Mouse (Mus musculus): ENCODE measurements around the gene Irgc1. TPM values are rescaled to one million over a fixed set of nuclear protein-coding genes. Genes with fewer than 3 reads are reported as not detected.

The Irgc1 gene
- polyA plus RNA-seq, 1 experiment: not detected

DNA sequence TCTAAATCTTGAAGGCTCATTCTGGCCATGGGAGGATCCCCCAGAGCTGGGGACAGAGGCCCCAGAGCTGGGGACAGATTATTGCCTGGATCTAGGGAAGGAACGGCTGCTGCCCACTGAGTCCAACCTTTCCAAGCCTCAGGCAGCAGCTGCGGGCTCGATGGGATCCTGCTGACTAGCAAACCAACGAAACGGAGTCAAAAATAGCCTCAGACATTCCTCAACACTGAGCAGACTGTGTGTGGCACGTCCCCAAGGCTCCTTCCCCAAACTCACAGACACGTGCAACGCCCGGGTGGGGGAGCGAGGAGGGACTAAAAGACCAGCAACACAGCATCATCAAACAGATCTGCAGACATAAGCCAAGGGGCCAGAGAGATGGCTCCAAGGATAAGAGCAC, 14.1 kb downstream of the Irgc1 start:
- H3K9me3 ChIP-seq (replicated peaks; ENCODE audit: control insufficient read depth, insufficient read depth, low read length, poor library complexity, severe bottlenecking): no peaks in the 10 kb centered on the region
- no peak for TF ChIP-seq POLR2A (IDR thresholded peaks at IDR 0.05; ENCODE audit: insufficient read depth, low read length)
- no peak for TF ChIP-seq EP300 (IDR thresholded peaks at IDR 0.05; ENCODE audit: insufficient read depth, low read depth, low read length)
- TF ChIP-seq CTCF (IDR thresholded peaks at IDR 0.05; ENCODE audit: low read depth, low read length): no peak
- no peak overlapping the region for H3K9ac ChIP-seq (ENCODE audit: low read depth, poor library complexity, severe bottlenecking)
- H3K36me3 ChIP-seq (ENCODE audit: control insufficient read depth, insufficient read depth, low read length, poor library complexity, severe bottlenecking): no peaks in the 10 kb centered on the region
- no peaks in the 10 kb centered on the region for H3K27me3 ChIP-seq (ENCODE audit: control insufficient read depth, insufficient read depth, low read length, poor library complexity, severe bottlenecking)
- no peaks in the 10 kb centered on the region for H3K4me1 ChIP-seq (ENCODE audit: control insufficient read depth, insufficient read depth, low read length)
- H3K27ac ChIP-seq (ENCODE audit: insufficient read depth, low read length): no peak overlapping the region
- H3K4me3 ChIP-seq (ENCODE audit: low read depth, low read length): no peak overlapping the region

DNA sequence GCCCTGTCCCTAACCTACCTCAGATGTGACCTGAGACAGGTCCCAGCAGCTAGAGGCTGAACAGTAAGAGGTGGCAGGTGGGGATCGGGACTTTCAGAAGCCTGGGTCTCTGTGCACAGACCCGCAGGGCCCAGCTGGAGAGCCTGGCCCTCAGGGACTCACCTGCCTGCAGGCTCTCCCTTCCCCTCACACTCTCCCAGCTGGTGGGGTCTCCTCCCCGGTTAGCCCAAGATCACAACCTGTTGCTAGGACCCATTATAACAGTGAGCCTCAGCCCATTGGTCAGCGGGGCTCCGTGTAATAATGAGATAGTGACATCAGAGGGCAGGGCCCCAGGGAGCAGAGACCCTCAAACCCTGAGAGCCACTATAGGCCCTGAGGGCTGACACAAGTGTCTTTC, 16.8 kb downstream of the Irgc1 start:
- Histone ChIP-seq H3K4me1 (ENCODE audit: control insufficient read depth, insufficient read depth, low read length) (no peaks in the 10 kb centered on the region), H3K9ac (ENCODE audit: low read depth, poor library complexity, severe bottlenecking) (no peak overlapping the region)

DNA sequence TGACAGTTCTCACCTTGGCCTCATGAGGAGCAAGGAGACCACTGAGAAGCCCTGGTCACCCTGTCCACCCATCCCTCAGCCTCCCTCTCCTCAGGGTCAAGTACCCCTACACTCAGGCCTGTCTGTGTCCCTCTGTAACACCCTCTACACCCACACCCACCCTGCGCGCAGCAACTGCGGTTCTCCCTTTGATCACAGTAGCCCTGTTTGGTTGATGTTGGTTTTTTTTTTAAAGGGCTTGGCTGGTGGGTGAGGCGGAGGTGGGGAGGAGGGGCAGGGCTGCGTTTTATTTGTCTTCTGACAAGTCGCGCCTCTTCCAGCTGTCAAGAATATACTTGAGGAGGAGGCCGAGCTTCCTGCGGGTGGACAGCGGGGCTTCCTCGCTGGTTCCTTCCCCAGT, 20.4 kb downstream of the Irgc1 start:
- no peak overlapping the region for H3K27ac ChIP-seq (ENCODE audit: insufficient read depth, low read length)
- no peaks in the 10 kb centered on the region for H3K9me3 ChIP-seq (replicated peaks; ENCODE audit: control insufficient read depth, insufficient read depth, low read length, poor library complexity, severe bottlenecking)
- no peak for TF ChIP-seq EP300 (IDR thresholded peaks at IDR 0.05; ENCODE audit: insufficient read depth, low read depth, low read length)
- no peak for TF ChIP-seq CTCF (IDR thresholded peaks at IDR 0.05; ENCODE audit: low read depth, low read length)
- TF ChIP-seq POLR2A (IDR thresholded peaks at IDR 0.05; ENCODE audit: insufficient read depth, low read length): no peak
- H3K9ac ChIP-seq (ENCODE audit: low read depth, poor library complexity, severe bottlenecking): no peak overlapping the region
- no peaks in the 10 kb centered on the region for H3K4me1 ChIP-seq (ENCODE audit: control insufficient read depth, insufficient read depth, low read length)
- no peak overlapping the region for H3K4me3 ChIP-seq (ENCODE audit: low read depth, low read length)
- no peaks in the 10 kb centered on the region for H3K27me3 ChIP-seq (ENCODE audit: control insufficient read depth, insufficient read depth, low read length, poor library complexity, severe bottlenecking)
- H3K36me3 ChIP-seq (ENCODE audit: control insufficient read depth, insufficient read depth, low read length, poor library complexity, severe bottlenecking): no peaks in the 10 kb centered on the region

More for the DNA sequence above, 16.8 kb downstream of the Irgc1 start:
- Histone ChIP-seq H3K4me3 (ENCODE audit: low read depth, low read length) (no peak overlapping the region), H3K27ac (ENCODE audit: insufficient read depth, low read length) (no peak overlapping the region), H3K27me3 (ENCODE audit: control insufficient read depth, insufficient read depth, low read length, poor library complexity, severe bottlenecking) (no peaks in the 10 kb centered on the region), H3K36me3 (ENCODE audit: control insufficient read depth, insufficient read depth, low read length, poor library complexity, severe bottlenecking) (no peaks in the 10 kb centered on the region), H3K9me3 (replicated peaks; ENCODE audit: control insufficient read depth, insufficient read depth, low read length, poor library complexity, severe bottlenecking) (no peaks in the 10 kb centered on the region)
- TF ChIP-seq POLR2A (IDR thresholded peaks at IDR 0.05; ENCODE audit: insufficient read depth, low read length) (no peak), CTCF (IDR thresholded peaks at IDR 0.05; ENCODE audit: low read depth, low read length) (no peak), EP300 (IDR thresholded peaks at IDR 0.05; ENCODE audit: insufficient read depth, low read depth, low read length) (no peak)

DNA sequence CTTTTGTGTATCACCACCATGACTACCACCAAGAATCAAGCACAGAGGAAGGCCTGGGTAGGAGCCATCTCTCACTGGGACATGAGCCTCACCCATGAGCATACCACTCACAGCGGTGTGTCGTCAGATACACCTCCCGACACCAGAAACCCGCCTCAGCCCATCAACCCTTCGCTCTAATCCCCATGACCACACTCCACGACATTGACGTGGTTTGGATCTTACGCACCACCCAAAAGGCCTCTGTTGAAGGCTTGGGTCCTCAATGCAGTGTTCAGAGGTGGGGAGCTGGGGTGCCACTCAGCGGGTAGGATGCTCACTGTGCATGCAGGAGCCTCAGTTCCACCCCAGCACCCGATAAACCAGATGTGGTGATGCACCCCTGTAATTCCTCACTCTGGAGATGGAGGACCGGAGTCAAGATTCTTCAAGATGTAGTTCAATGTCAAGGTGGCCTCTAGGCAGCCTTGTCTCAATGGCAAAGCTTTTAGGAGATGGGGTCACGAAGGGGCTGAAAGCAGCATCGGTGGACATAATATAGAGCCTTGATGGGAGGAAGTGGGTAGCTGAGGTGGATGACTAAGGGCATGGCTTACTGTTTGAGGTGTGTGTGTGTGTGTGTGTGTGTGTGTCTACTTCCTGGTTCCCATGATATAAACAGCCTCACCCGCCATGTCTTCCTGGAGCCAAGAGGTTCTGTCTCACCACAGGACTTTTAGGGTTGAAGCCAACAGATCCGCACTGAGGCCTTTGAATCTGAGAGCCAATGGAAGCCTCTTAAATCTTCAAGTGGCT, 21.3 kb downstream of the Irgc1 start:
- H3K36me3 ChIP-seq (ENCODE audit: control insufficient read depth, insufficient read depth, low read length, poor library complexity, severe bottlenecking): no peaks in the 10 kb centered on the region
- H3K27me3 ChIP-seq (ENCODE audit: control insufficient read depth, insufficient read depth, low read length, poor library complexity, severe bottlenecking): no peaks in the 10 kb centered on the region
- no peak overlapping the region for H3K27ac ChIP-seq (ENCODE audit: insufficient read depth, low read length)
- TF ChIP-seq CTCF (IDR thresholded peaks at IDR 0.05; ENCODE audit: low read depth, low read length) (no peak), POLR2A (IDR thresholded peaks at IDR 0.05; ENCODE audit: insufficient read depth, low read length) (no peak), EP300 (IDR thresholded peaks at IDR 0.05; ENCODE audit: insufficient read depth, low read depth, low read length) (no peak)
- H3K4me1 ChIP-seq (ENCODE audit: control insufficient read depth, insufficient read depth, low read length): no peaks in the 10 kb centered on the region
- no peaks in the 10 kb centered on the region for H3K9me3 ChIP-seq (replicated peaks; ENCODE audit: control insufficient read depth, insufficient read depth, low read length, poor library complexity, severe bottlenecking)
- no peak overlapping the region for H3K4me3 ChIP-seq (ENCODE audit: low read depth, low read length)
- no peak overlapping the region for H3K9ac ChIP-seq (ENCODE audit: low read depth, poor library complexity, severe bottlenecking)

DNA sequence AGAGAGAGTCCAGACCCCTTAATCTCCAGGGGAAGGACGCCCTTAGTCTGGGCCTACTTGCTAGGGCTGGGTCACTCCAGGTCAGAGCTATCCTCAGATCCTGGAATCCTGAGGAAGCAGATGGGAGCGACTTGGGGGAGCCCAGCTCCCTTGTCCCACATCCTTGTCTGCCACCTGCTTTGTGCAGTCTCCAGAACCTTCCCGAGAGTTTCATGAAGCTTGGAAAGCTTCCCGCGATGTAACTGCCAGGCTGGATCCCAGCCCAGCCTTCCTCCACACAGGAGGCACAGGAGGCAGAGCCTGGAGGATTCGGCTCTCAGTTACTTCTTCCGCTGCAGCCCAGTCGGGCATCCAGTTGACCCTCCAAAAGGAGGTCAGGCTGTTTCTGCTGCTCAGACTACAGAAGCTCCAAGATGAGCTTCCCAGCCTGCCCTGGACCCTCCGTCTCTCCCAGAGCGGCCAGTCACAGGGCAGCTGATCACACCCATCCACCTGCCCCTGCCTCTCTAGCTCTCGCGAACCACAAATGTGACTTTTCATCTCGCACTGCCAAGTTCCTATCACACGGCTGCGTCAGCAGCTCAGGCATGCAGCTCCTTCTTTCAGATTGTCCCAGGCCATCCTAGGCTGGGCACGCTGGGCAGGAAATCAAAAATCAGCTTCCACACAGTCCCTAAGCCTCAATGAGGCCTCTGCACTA, 22.5 kb downstream of the Irgc1 start:
- Histone ChIP-seq H3K27me3 (ENCODE audit: control insufficient read depth, insufficient read depth, low read length, poor library complexity, severe bottlenecking) (no peaks in the 10 kb centered on the region), H3K9ac (ENCODE audit: low read depth, poor library complexity, severe bottlenecking) (no peak overlapping the region), H3K36me3 (ENCODE audit: control insufficient read depth, insufficient read depth, low read length, poor library complexity, severe bottlenecking) (no peaks in the 10 kb centered on the region), H3K4me3 (ENCODE audit: low read depth, low read length) (no peak overlapping the region), H3K27ac (ENCODE audit: insufficient read depth, low read length) (no peak overlapping the region), H3K9me3 (replicated peaks; ENCODE audit: control insufficient read depth, insufficient read depth, low read length, poor library complexity, severe bottlenecking) (no peaks in the 10 kb centered on the region), H3K4me1 (ENCODE audit: control insufficient read depth, insufficient read depth, low read length) (no peaks in the 10 kb centered on the region)
- no peak for TF ChIP-seq CTCF (IDR thresholded peaks at IDR 0.05; ENCODE audit: low read depth, low read length)
- TF ChIP-seq POLR2A (IDR thresholded peaks at IDR 0.05; ENCODE audit: insufficient read depth, low read length): no peak
- TF ChIP-seq EP300 (IDR thresholded peaks at IDR 0.05; ENCODE audit: insufficient read depth, low read depth, low read length): no peak

DNA sequence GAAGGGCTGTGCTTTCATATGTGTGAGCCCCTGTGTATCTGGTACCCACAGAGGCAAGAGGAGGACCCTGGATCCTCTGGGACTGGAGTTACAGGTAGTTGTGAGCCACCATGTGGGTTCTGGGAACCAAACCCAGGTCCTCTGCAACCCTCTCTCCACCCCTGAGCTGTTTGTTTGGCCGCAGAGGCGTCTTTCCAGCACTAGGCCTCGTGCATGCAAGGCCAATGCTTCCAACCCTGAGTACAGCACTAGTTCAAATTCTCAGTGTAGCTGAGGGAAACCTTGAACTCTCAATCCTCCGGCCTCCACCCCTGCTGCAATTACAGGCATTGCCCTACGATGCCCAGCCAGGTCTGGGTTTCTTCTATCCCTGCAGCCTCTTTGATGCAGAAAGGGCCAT, 23.4 kb downstream of the Irgc1 start:
- Histone ChIP-seq H3K9ac (ENCODE audit: low read depth, poor library complexity, severe bottlenecking) (no peak overlapping the region), H3K27ac (ENCODE audit: insufficient read depth, low read length) (no peak overlapping the region), H3K36me3 (ENCODE audit: control insufficient read depth, insufficient read depth, low read length, poor library complexity, severe bottlenecking) (no peaks in the 10 kb centered on the region), H3K9me3 (replicated peaks; ENCODE audit: control insufficient read depth, insufficient read depth, low read length, poor library complexity, severe bottlenecking) (no peaks in the 10 kb centered on the region), H3K27me3 (ENCODE audit: control insufficient read depth, insufficient read depth, low read length, poor library complexity, severe bottlenecking) (no peaks in the 10 kb centered on the region), H3K4me3 (ENCODE audit: low read depth, low read length) (no peak overlapping the region), H3K4me1 (ENCODE audit: control insufficient read depth, insufficient read depth, low read length) (no peaks in the 10 kb centered on the region)
- TF ChIP-seq CTCF (IDR thresholded peaks at IDR 0.05; ENCODE audit: low read depth, low read length) (no peak), POLR2A (IDR thresholded peaks at IDR 0.05; ENCODE audit: insufficient read depth, low read length) (no peak), EP300 (IDR thresholded peaks at IDR 0.05; ENCODE audit: insufficient read depth, low read depth, low read length) (no peak)

Data from ES-Bruce4 (cell line).